Mouse (Mus musculus) heart, adult 18-20 months (tissue): ENCODE data around the gene Eef1g. TPM values are rescaled to one million over a fixed set of nuclear protein-coding genes. Genes with fewer than 3 reads are reported as not detected.
"Not testable (repeated sequence)": the region's sequence is repeated elsewhere in the genome, so short reads cannot be mapped to it uniquely, and the experiment has no call there.

Experiments used
- DNase-seq, 2 experiments: peaks; one replicate each; pipeline ENCODE4 v3.0.0; 2021 to 2022; ENCODE audit warnings: mixed read lengths in 1 of 2
- total RNA-seq, 2 experiments: library from RNA; stranded (reverse); gene quantifications; 2 replicates each; pipeline ENCODE4 v1.2.3; 2021

Eef1g gene
- total RNA-seq, 2 experiments from 2014 or later = 239 to 257 TPM

DNA sequence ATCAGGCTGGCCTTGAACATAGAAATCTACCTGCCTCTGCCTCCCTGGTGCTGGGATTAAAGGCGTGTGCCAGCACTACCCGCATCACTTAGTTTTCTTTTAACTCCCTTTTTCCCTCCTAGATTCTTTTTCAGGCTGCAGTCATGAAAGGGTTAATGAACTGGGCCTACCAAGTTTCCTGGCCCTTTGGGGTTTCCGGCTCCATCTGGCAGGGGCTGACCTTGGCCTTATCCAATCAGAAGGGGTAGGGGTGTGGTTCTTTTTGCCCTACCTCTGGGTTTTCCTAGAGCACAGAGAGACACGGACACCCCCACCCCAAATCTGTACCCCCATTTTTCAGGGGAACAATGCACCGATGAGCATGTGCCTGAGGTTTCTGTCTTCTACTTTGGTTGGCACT is 22.1 kb upstream of the Eef1g start:
- peak; percentile 69 for DNase-seq

DNA sequence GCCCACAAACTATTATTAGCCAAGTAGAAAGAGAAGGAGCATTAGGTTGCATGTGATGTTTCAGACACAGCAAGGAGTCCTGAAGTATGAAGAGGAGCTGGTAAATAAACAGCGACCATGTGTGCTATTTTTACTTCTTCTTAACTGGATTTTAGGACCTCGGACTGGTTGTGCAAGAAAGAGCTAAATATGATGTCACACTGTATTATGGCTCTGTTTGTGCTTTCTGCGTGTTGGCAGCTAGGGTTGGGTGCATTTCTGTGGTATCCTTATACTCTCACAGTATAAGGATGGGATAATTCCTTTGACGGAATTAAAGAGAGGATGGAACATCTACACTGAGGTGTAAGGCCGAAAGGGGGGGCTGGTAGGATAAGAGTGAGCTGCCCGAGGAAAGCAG is 21.6 kb upstream of the Eef1g start:
- DNase-seq = no peak

- no peak for DNase-seq
Observed at GRCm38 (mm10) chr19:8946929-8947328, 19.9 kb upstream of the Eef1g start.

GRCm38 (mm10) chr19:8950190-8950589 is 16.7 kb upstream of the Eef1g start:
- DNase-seq = no peak

- DNase-seq = no peak
Observed at GRCm38 (mm10) chr19:8952241-8952640, 14.6 kb upstream of the Eef1g start.

GRCm38 (mm10) chr19:8953135-8954039 is 13.5 kb upstream of the Eef1g start, which contains the start of gene Tut1:
Gene Tut1 (plus strand): TSS chr19:8953847.
- peak; percentile 95 to 96 for DNase-seq

- DNase-seq = no peak
Observed at GRCm38 (mm10) chr19:8954171-8954570, 12.7 kb upstream of the Eef1g start.

DNA sequence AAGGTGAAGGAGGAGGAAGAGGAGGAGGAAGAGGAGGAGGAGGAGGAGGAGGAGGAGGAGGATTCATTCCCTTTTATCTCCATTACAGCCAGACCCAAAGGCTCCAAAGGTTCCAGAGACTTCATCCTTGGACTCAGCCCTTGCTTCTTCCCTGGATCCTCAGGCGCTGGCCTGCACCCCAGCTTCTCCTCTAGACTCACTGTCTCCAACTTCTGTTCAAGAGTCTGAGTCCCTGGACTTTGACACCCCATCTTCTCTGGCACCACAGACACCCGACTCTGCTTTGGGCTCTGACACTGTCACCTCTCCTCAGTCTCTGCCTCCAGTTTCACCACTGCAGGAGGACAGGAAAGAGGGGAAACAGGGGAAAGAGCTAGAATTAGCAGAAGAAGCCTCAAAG is 4.6 kb upstream of the Eef1g start:
- no peak for DNase-seq

DNA sequence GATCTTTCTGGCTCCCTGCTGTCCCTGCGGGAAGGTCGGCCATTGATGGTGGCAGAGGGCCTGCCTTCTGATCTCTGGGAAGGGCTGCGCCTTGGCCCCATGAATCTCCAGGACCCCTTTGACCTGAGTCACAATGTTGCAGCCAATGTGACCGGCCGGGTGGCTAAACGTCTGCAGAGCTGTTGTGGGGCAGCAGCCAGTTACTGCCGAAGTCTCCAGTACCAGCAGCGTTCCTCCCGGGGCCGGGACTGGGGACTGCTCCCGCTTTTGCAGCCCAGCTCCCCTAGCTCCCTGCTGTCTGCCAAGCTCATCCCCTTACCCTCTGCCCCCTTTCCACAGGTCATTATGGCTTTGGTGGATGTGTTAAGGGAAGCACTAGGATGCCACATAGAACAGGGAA is 1.8 kb upstream of the Eef1g start:
- no peak for DNase-seq

DNA sequence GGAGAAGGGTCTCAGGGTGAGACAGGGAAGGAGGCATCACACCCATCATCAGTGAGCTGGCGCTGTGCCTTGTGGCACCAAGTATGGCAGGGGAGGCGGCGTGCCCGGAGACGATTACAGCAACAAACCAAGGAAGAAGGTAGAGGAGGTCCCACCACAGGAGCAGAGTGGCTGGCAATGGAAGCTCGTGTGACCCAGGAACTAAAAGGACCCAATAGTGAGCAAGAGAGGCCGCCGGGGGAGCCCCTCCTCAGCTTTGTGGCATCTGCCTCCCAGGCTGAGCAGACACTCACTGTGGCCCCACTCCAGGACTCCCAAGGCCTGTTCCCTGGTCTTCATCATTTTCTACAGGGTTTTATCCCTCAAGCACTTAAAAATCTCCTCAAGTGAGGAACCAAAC is 1.1 kb upstream of the Eef1g start:
- DNase-seq = peak in 1 of 2 experiments; percentile 30

- no peak for DNase-seq
Observed at GRCm38 (mm10) chr19:8966198-8966589, 647 bp upstream of the Eef1g start.

DNA sequence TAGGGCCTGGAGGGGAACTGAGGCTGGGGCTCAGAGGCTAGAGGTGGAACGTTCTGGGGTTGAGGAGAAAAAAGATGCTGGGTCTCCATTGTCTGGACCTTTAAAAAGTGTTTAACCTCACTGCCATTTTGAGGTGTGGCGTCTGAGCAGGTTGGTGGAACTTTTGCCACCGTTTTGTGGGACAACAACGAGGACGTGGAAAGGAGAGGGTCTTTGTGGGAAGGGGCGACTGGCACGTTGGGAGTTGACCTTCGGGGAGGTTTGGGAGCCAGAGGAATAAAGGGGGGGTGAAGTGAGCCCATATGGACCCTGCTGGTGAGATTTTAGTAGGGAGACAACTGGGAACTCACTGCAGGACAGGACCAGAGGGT is 517 bp downstream of the Eef1g start:
- DNase-seq = no peak

GRCm38 (mm10) chr19:8967893-8968292 is 1.1 kb downstream of the Eef1g start:
- DNase-seq = no peak

DNA sequence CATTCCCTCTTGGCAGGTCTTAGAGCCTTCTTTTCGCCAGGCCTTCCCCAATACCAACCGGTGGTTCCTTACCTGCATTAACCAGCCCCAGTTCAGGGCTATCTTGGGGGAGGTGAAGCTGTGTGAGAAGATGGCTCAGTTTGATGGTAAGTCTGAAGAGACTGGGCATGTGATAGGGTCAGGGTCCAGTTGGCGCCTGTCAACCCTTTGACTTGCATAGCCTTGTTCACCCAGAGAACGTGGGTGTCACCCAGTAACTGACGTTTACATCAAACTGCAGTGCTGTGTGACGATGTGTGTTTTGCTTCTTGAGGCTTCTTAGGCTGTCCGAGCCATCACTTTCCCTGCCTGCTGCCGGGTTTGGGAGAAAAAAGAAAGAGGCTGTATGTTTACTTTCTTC is 5.7 kb downstream of the Eef1g start:
- not testable (repeated sequence) for DNase-seq

DNA sequence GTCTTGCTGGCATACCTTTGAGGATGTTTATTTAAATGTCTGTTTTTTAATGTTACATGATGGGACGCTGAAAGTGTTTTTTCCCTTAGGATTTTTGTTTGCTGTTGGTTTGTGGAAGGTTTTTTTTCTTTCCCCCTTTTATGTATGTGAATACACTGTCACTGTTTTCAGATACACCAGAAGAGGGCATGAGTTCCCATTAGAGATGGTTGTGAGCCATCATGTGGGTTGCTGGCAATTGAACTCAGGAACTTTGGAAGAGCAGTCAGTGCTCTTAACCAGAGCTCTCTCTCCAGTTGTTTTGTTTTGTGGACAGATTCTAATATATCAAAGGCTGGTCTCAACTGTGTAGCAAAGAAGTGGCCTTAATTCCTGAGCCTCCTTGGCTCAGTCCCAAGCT is 7.8 kb downstream of the Eef1g start:
- DNase-seq = no peak

GRCm38 (mm10) chr19:8975491-8975890 is 8.7 kb downstream of the Eef1g start:
- DNase-seq = no peak

DNA sequence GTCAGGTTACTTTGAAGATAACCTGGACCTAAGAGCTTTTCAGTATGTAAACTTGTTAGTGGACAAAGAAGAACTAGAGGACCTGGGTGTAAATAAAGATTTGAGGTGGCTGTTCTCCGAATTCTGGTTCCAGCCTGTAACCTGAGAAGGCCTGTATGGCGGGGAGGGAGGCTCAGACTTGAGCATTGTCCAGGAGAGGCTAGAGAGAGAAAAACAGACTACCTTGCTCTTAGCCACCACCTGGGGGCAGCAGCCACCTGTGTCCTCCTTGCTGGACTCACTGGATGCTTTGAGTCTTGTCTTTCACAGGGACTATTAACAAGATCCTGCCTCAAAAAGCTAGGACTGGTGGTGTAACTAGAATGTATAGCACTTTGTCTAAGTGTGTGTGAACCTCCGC is 9.7 kb downstream of the Eef1g start:
- peak; percentile 72 for DNase-seq

- DNase-seq = peak in 1 of 2 experiments; percentile 67
Observed at GRCm38 (mm10) chr19:8980771-8981170, 13.9 kb downstream of the Eef1g start.

- peak; percentile 60 to 67 for DNase-seq
Observed at GRCm38 (mm10) chr19:8981450-8982168, 14.8 kb downstream of the Eef1g start.

GRCm38 (mm10) chr19:8982303-8983149 is 15.7 kb downstream of the Eef1g start:
- no peak for DNase-seq

DNA sequence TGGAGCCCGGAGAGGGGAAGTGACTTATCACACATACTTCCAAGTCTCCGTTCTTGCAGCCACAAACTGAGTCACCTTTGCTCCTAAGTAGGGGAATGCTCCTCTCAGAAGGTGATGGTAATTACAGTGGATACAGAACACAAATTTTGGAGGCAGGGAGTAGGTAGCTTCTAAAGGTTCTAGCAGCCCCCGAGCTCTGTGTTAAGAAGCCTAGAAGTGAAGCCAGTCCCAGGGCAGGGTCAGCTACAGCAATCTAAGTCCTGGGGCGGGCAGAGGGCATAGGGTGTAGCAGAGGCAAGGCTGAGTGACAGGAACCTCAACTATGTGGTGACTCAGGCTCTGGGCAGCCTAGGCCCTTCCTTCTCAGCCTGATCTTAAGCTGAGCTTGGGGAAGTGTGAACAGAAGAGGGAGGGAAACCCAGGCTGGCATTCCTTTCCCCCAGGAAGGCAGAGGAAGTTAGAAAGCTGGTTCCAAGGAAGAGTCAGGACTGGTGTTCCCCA is 16.4 kb downstream of the Eef1g start:
- DNase-seq = peak; percentile 44 to 75

- peak; percentile 75 to 91 for DNase-seq
Observed at GRCm38 (mm10) chr19:8984255-8984868, 17.5 kb downstream of the Eef1g start.
